Mouse (Mus musculus) c-Kit-negative CD71-positive TER-119-positive erythroid progenitor cells, embryonic 14.5 days (primary cell): ENCODE results near the gene Vrk1.

ENCODE experiments used
- DNase-seq: peaks from one replicate; pipeline ENCODE4 v3.0.0-alpha.2; 2013; ENCODE audit warnings: low read depth, low spot score

Vrk1 gene

GRCm38 (mm10) chr12:106115070-106115891 is 105.3 kb downstream of the Vrk1 start:
- DNase-seq: no peak

DNA sequence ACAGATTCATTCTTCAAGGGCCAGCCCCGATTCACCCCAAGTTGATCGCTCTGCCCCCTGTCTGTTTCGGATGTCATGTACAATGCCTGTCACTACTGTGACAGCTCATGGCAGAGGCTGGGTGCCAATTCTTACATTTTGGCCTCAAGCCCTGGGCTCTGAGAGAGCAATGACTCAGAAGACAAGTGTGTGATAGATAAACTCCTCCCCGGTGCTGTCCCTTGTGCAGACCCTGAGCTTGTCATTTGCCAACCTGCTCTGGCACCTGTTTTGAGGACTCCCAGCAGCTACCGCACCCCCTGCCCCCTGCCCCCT is 105.8 kb downstream of the Vrk1 start:
- DNase-seq: no peak

DNA sequence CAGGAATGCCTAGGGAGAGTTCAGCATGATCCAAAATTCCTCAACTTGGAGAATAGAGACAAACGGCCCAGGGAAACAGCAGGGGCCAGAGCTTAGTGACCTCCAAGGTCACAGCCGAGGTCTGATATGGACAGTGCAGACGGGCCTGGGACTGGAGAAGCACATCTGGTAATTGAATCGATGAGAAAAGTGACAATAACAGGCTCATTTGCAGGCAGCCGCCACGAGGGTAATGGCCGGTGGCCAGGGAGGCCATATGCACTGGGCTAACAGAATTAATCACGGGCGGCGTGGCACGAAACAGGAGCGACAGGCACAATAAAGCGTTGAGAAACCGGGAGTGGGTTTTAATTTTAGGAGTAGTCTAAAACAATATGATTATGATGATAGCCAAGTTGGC is 113.2 kb downstream of the Vrk1 start:
- DNase-seq: no peak

- no peak for DNase-seq
Measured at GRCm38 (mm10) chr12:106124581-106124980, 114.6 kb downstream of the Vrk1 start.
